Mouse (Mus musculus): ENCODE measurements around the gene Depp1. TPM values are rescaled to one million over a fixed set of nuclear protein-coding genes. Genes with fewer than 3 reads are reported as not detected.

The Depp1 gene
- polyA plus RNA-seq, 1 experiment from 2014 or later, result 36.8 TPM

DNA sequence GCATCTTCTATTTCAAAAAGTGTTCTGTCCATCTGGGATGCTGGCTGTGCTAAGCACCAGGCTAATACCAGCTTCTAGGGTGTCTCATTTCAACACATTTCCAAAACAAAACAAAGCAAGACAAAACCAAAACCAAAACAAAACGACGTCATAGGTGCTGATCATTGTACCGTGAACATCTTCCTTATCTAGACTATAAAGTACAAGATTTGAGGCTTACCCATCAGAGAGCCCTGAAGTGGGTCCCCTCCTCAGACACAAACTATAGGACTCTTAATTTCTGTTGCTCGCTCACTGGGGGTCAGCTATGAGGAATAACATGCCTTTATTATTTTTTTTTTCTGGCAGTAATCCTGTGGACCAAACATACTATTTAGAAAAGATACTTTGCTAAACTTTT is 43.2 kb downstream of the Depp1 start:
- no peaks in the 10 kb centered on the region for H3K27me3 ChIP-seq (ENCODE audit: insufficient read depth, low read length)
- H3K9ac ChIP-seq (ENCODE audit: low read depth, low read length), result no peak overlapping the region
- no peak for TF ChIP-seq CTCF (IDR thresholded peaks at IDR 0.05; ENCODE audit: low read depth)
- 61% methylated on average over 4 of the region's 4 CpGs for WGBS
- no peak for DNase-seq (ENCODE audit: low spot score)
- H3K4me2 ChIP-seq (ENCODE audit: low read length), result no peak overlapping the region
- no peaks in the 10 kb centered on the region for H3K4me1 ChIP-seq (replicated peaks; ENCODE audit: insufficient read depth, low read length)
- no peak overlapping the region for H3K27ac ChIP-seq
- no peaks in the 10 kb centered on the region for H3K9me3 ChIP-seq (replicated peaks; ENCODE audit: low read length)
- H3K36me3 ChIP-seq (ENCODE audit: insufficient read depth, low read length), result no peaks in the 10 kb centered on the region
- no peak for ATAC-seq (replicated peaks; ENCODE audit: low FRiP score, low read depth)
- no peak overlapping the region for H3K4me3 ChIP-seq (replicated peaks; ENCODE audit: low read depth, low read length)

DNA sequence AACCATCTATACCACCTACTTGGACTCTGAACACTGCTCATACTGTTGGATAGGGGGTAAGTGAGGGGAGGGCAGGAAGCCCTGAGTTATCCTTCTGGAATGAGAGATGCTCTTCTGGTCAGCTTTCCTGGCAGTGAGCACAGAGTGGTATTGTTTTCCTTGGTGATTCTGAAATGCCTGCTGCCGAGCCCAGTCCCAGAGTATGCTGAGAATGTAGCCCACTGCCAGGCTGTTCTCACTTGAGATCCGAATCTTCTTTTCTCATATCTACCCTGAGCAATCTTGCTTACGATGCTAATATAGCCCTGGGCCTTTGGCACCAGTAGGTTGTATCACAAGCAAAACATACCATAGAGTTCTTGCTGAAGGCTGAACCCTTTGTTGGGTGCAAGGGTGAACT is 43.9 kb downstream of the Depp1 start:
- ATAC-seq (replicated peaks; ENCODE audit: low FRiP score, low read depth) (no peak), DNase-seq (ENCODE audit: low spot score) (no peak)
- Histone ChIP-seq H3K27ac (no peak overlapping the region), H3K4me1 (replicated peaks; ENCODE audit: insufficient read depth, low read length) (no peaks in the 10 kb centered on the region), H3K9ac (ENCODE audit: low read depth, low read length) (no peak overlapping the region), H3K27me3 (ENCODE audit: insufficient read depth, low read length) (no peaks in the 10 kb centered on the region), H3K9me3 (replicated peaks; ENCODE audit: low read length) (no peaks in the 10 kb centered on the region), H3K36me3 (ENCODE audit: insufficient read depth, low read length) (no peaks in the 10 kb centered on the region), H3K4me3 (replicated peaks; ENCODE audit: low read depth, low read length) (no peak overlapping the region), H3K4me2 (ENCODE audit: low read length) (no peak overlapping the region)
- TF ChIP-seq CTCF (IDR thresholded peaks at IDR 0.05; ENCODE audit: low read depth), result no peak
- WGBS, result 82% methylated on average over 3 of the region's 3 CpGs

DNA sequence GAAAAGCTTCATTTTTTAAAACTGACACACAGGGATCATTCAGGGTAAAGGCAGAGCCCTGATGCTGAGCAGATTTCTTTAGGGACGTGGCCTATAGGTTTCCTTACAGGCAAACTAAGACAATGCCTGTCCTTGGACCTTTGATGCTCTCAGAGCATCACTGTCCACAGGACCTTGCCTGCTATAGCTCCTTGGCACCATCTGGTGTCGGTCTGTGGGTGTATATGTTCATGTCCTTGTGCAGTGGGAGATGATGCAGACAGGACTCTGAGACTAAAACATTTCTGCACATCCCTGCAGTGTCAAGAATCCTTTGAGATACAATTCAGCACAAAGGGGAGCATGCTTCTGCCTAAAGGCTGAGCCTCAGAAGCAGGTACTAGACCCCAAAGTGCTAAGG is 47.0 kb downstream of the Depp1 start:
- Histone ChIP-seq H3K4me2 (ENCODE audit: low read length) (no peak overlapping the region), H3K9me3 (replicated peaks; ENCODE audit: low read length) (no peaks in the 10 kb centered on the region), H3K9ac (ENCODE audit: low read depth, low read length) (no peak overlapping the region), H3K27me3 (ENCODE audit: insufficient read depth, low read length) (no peaks in the 10 kb centered on the region), H3K27ac (no peak overlapping the region), H3K4me1 (replicated peaks; ENCODE audit: insufficient read depth, low read length) (no peaks in the 10 kb centered on the region), H3K4me3 (replicated peaks; ENCODE audit: low read depth, low read length) (no peak overlapping the region), H3K36me3 (ENCODE audit: insufficient read depth, low read length) (no peaks in the 10 kb centered on the region)
- 57% methylated on average over 2 of the region's 2 CpGs for WGBS
- ATAC-seq (replicated peaks; ENCODE audit: low FRiP score, low read depth), result no peak
- peak; percentile 66 for TF ChIP-seq CTCF (IDR thresholded peaks at IDR 0.05; ENCODE audit: low read depth)
- no peak for DNase-seq (ENCODE audit: low spot score)

DNA sequence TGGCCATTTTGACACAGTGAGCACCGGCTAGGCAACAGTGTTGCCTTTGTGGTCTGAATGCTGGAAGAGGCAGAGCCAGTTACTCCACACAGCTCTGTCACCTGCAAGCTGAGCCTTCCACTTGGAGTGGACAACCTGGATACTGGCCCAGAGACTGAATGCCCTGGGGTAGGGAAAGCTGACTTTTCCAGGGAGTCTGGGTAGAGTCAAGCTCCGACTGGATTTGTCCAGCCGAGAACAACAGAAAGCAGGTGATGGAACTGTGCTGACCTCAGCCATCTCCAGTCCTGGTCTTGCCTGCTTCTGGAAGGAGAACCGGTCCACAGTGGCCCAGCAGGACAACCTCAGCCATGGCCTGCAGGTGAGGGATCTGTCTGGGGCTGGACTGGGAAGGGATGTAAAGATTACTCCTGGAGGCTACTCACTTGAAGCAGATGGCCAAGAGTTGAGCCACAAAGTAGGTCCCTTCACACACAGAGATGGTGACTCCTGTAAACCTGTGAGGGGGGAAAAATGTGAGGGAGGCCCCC is 47.6 kb downstream of the Depp1 start:
- TF ChIP-seq CTCF (IDR thresholded peaks at IDR 0.05; ENCODE audit: low read depth), result no peak
- no peaks in the 10 kb centered on the region for H3K9me3 ChIP-seq (replicated peaks; ENCODE audit: low read length)
- WGBS, result 87% methylated on average over 4 of the region's 4 CpGs
- H3K27ac ChIP-seq, result no peak overlapping the region
- no peak for ATAC-seq (replicated peaks; ENCODE audit: low FRiP score, low read depth)
- no peak overlapping the region for H3K9ac ChIP-seq (ENCODE audit: low read depth, low read length)
- no peak overlapping the region for H3K4me3 ChIP-seq (replicated peaks; ENCODE audit: low read depth, low read length)
- no peaks in the 10 kb centered on the region for H3K36me3 ChIP-seq (ENCODE audit: insufficient read depth, low read length)
- no peak overlapping the region for H3K4me2 ChIP-seq (ENCODE audit: low read length)
- H3K4me1 ChIP-seq (replicated peaks; ENCODE audit: insufficient read depth, low read length), result no peaks in the 10 kb centered on the region
- no peak for DNase-seq (ENCODE audit: low spot score)
- no peaks in the 10 kb centered on the region for H3K27me3 ChIP-seq (ENCODE audit: insufficient read depth, low read length)

DNA sequence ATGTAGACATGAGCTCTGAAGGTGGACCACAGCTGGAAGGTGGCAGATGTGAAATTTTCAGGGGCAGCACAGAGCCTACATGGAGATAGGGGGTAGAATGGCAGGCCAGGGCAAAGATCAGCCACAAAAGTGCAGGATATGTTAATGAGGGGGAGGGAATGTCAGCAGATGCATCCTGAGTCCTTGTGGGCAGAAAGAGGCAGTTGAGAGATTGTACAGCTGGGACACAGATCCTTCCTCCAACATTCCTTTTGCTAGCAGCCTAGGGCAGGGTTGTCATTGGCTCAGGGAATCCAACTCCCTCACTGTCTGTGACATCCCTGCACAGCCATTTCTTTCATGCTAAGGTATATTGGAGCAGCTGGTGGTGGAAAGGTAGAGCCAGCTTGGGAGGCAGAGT is 50.4 kb downstream of the Depp1 start:
- no peaks in the 10 kb centered on the region for H3K36me3 ChIP-seq (ENCODE audit: insufficient read depth, low read length)
- ATAC-seq (replicated peaks; ENCODE audit: low FRiP score, low read depth), result no peak
- no peak for DNase-seq (ENCODE audit: low spot score)
- TF ChIP-seq CTCF (IDR thresholded peaks at IDR 0.05; ENCODE audit: low read depth), result no peak
- no peak overlapping the region for H3K9ac ChIP-seq (ENCODE audit: low read depth, low read length)
- no peaks in the 10 kb centered on the region for H3K9me3 ChIP-seq (replicated peaks; ENCODE audit: low read length)
- no peaks in the 10 kb centered on the region for H3K27me3 ChIP-seq (ENCODE audit: insufficient read depth, low read length)
- H3K4me3 ChIP-seq (replicated peaks; ENCODE audit: low read depth, low read length), result no peak overlapping the region
- no peaks in the 10 kb centered on the region for H3K4me1 ChIP-seq (replicated peaks; ENCODE audit: insufficient read depth, low read length)
- H3K27ac ChIP-seq, result no peak overlapping the region
- H3K4me2 ChIP-seq (ENCODE audit: low read length), result no peak overlapping the region

Small RNA genes lying within 50 kb of the gene (microRNA-seq; reads per million reads assigned to microRNA genes)
- gene Mir7043, result not detected

Other genes with a start within 250 kb of the Depp1 start
- 0.46 and 0.56 TPM in 2 replicates for gene Alox5, start 189.4 kb upstream of the Depp1 start, polyA plus RNA-seq (2015; fragmentation: Nextera tagmentation; extraction: Ambion mirVana)
- not detected in 2 replicates for gene Olfr211, start 161.5 kb upstream of the Depp1 start, polyA plus RNA-seq (2015; fragmentation: Nextera tagmentation; extraction: Ambion mirVana)
- 0.04 TPM in 1 of 2 replicates, not detected in the other for gene Olfr212, start 144.1 kb upstream of the Depp1 start, polyA plus RNA-seq (2015; fragmentation: Nextera tagmentation; extraction: Ambion mirVana)
- gene Olfr213, start 112.2 kb upstream of the Depp1 start, polyA plus RNA-seq (2015; fragmentation: Nextera tagmentation; extraction: Ambion mirVana), result not detected in 2 replicates
- gene Gm5580, start 99.5 kb upstream of the Depp1 start, polyA plus RNA-seq (2015; fragmentation: Nextera tagmentation; extraction: Ambion mirVana), result 0.29 and 0.55 TPM in 2 replicates
- gene Olfr214, start 96.4 kb upstream of the Depp1 start, polyA plus RNA-seq (2015; fragmentation: Nextera tagmentation; extraction: Ambion mirVana), result not detected in 2 replicates
- not detected in 2 replicates for gene Olfr215, start 66.4 kb upstream of the Depp1 start, polyA plus RNA-seq (2015; fragmentation: Nextera tagmentation; extraction: Ambion mirVana)
- 142 and 148 TPM in 2 replicates for gene Zfp422, start 21.6 kb upstream of the Depp1 start, polyA plus RNA-seq (2015; fragmentation: Nextera tagmentation; extraction: Ambion mirVana)
- gene Rassf4, start 23.3 kb downstream of the Depp1 start, polyA plus RNA-seq (2015; fragmentation: Nextera tagmentation; extraction: Ambion mirVana), result 2.9 and 3.6 TPM in 2 replicates
- 23.5 and 26.5 TPM in 2 replicates for gene Tmem72, start 66.3 kb downstream of the Depp1 start, polyA plus RNA-seq (2015; fragmentation: Nextera tagmentation; extraction: Ambion mirVana)